In the genomic region with DNA sequence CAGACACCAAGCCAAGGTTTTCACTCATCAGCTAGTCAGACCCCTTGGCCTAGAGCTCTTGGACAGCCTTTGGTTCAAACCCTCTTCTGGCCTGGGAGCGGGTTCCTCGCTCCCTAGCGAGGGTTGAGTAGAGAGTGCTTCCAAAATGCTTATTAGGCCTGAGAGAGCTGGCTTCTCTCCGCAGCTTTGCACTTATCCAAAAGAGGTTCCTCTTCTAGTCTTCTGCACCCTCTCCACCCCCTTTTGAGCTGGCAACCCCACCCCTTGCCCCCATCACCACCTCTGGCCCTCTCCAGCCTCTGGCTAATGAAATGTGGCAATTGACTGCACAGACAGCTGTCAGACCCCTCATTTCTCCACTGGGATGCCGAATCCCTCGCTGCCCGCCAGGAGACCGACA, we compare ENCODE assay signal across 9 mouse cellular contexts. TPM values are rescaled to one million over a fixed set of nuclear protein-coding genes. Genes with fewer than 3 reads are reported as not detected.
DNase-seq lines count a peak whose midpoint lies in the region; ATAC-seq lines count a peak whose summit lies in the region.
"Had no signal": no experiment of that assay in that cellular context is flagged by ENCODE, and none has a peak within 500 bp of the region (broad histone marks: within the 10 kb centered on the region; RNA-seq: fewer than 3 reads in every experiment).

A gene (plus strand): TSS at position 301 of the 400 bp plus-strand sequence.

- no peaks in the 10 kb centered on the region for H3K9me3 ChIP-seq in heart, embryonic 16.5 days (replicated peaks; ENCODE audit: control insufficient read depth, low read length)
- H3K9me3 ChIP-seq in hindbrain, embryonic 15.5 days: no peaks in the 10 kb centered on the region
- H3K9me3 ChIP-seq in midbrain, embryonic 14.5 days (ENCODE audit: control insufficient read depth, low read length): no peaks in the 10 kb centered on the region

- no peaks in the 10 kb centered on the region for H3K36me3 ChIP-seq in heart, embryonic 16.5 days (ENCODE audit: control insufficient read depth, insufficient read depth)
- H3K36me3 ChIP-seq in hindbrain, embryonic 15.5 days: no peaks in the 10 kb centered on the region
- H3K36me3 ChIP-seq in midbrain, embryonic 14.5 days (ENCODE audit: control insufficient read depth, insufficient read depth, low read length): no peaks in the 10 kb centered on the region

- peak within 1 kb of the TSS; percentile 35 for H3K9ac ChIP-seq in heart, embryonic 16.5 days (ENCODE audit: low read length)
- peak within 1 kb of the TSS; percentile 53 for H3K9ac ChIP-seq in hindbrain, embryonic 15.5 days
- peak within 1 kb of the TSS; percentile 62 for H3K9ac ChIP-seq in midbrain, embryonic 14.5 days (replicated peaks; ENCODE audit: low read length)

- 55% methylated on average over 8 of the region's 8 CpGs for WGBS in heart, embryonic 16.5 days
- WGBS in hindbrain, embryonic 15.5 days: 31% methylated on average over 8 of the region's 8 CpGs
- 22% methylated on average over 8 of the region's 8 CpGs for WGBS in midbrain, embryonic 14.5 days

- peak within 1 kb of the TSS; percentile 75 for H3K4me2 ChIP-seq in heart, embryonic 16.5 days (ENCODE audit: low read depth, low read length)
- H3K4me2 ChIP-seq in hindbrain, embryonic 15.5 days: peak within 1 kb of the TSS; percentile 93
- H3K4me2 ChIP-seq in midbrain, embryonic 14.5 days (ENCODE audit: low read length): peak within 1 kb of the TSS; percentile 81

- H3K27me3 ChIP-seq in heart, embryonic 16.5 days (ENCODE audit: control insufficient read depth, insufficient read depth, low read length): peaks cover 90% of the 10 kb centered on the region
- H3K27me3 ChIP-seq in hindbrain, embryonic 15.5 days: peaks cover 45% of the 10 kb centered on the region
- peaks cover 41% of the 10 kb centered on the region for H3K27me3 ChIP-seq in midbrain, embryonic 14.5 days (ENCODE audit: control insufficient read depth, insufficient read depth, low read length)
- H3K27me3 ChIP-seq: Patski had no signal

- no peak for ATAC-seq in heart, embryonic 16.5 days (replicated peaks; ENCODE audit: extremely low read depth, insufficient read depth, low FRiP score)
- ATAC-seq in hindbrain, embryonic 15.5 days (ENCODE audit: low FRiP score, low read depth): no peak
- no peak for ATAC-seq in midbrain, embryonic 14.5 days (ENCODE audit: low FRiP score, low TSS enrichment)
- ATAC-seq: Patski had no signal

- intact Hi-C loops in heart, postnatal 14 days (cut with DNase I): no loop called here

- DNase-seq in heart, postnatal 14 days: no peak
- DNase-seq in midbrain, embryonic 14.5 days: no peak
- no peak for DNase-seq in cerebellum, postnatal 14 days
- DNase-seq in adrenal gland, adult 2 months: no peak
- no peak for DNase-seq in urinary bladder, adult 2 months (ENCODE audit: low spot score)

- H3K4me1 ChIP-seq in heart, embryonic 16.5 days (ENCODE audit: control insufficient read depth, insufficient read depth, low read length): peaks cover 22% of the 10 kb centered on the region
- H3K4me1 ChIP-seq in brown adipose tissue, adult 24 weeks (ENCODE audit: control insufficient read depth, insufficient read depth, insufficient read length, low read length): peaks cover 6% of the 10 kb centered on the region
- peaks cover 49% of the 10 kb centered on the region for H3K4me1 ChIP-seq in hindbrain, embryonic 15.5 days (replicated peaks)
- peaks cover 49% of the 10 kb centered on the region for H3K4me1 ChIP-seq in midbrain, embryonic 14.5 days (ENCODE audit: control insufficient read depth, insufficient read depth, low read length)

- H3K27ac ChIP-seq in heart, embryonic 16.5 days (ENCODE audit: low read length): no peak within 1 kb of the TSS
- H3K27ac ChIP-seq in brown adipose tissue, adult 24 weeks (replicated peaks; ENCODE audit: low read depth, low read length): no peak within 1 kb of the TSS
- peak within 1 kb of the TSS; percentile 23 for H3K27ac ChIP-seq in hindbrain, embryonic 15.5 days (replicated peaks)
- H3K27ac ChIP-seq in midbrain, embryonic 14.5 days (replicated peaks; ENCODE audit: low read depth, low read length): peak within 1 kb of the TSS; percentile 77

- peak within 1 kb of the TSS; percentile 49 for H3K4me3 ChIP-seq in heart, embryonic 16.5 days (ENCODE audit: low read length)
- peak within 1 kb of the TSS; percentile 52 for H3K4me3 ChIP-seq in brown adipose tissue, adult 24 weeks (ENCODE audit: insufficient read depth, low read depth, low read length)
- peak within 1 kb of the TSS; percentile 51 for H3K4me3 ChIP-seq in hindbrain, embryonic 15.5 days
- peak within 1 kb of the TSS; percentile 40 for H3K4me3 ChIP-seq in midbrain, embryonic 14.5 days (replicated peaks; ENCODE audit: low read depth, low read length)

RNA-seq across cellular contexts. Expression of the gene that starts here (rescaled TPM):
- polyA plus RNA-seq in heart, embryonic 16.5 days (2015; fragmentation: Nextera tagmentation; extraction: Ambion mirVana): 0.43 and 0.52 TPM in 2 replicates
- total RNA-seq in heart, postnatal 14 days (2021): under 1 TPM; 0.27 to 0.45 TPM
- polyA plus RNA-seq in brown adipose tissue, adult 24 weeks (2012; ENCODE audit: insufficient read depth, insufficient read length, missing spikeins): 6.8 and 9.6 TPM in 2 replicates
- polyA plus RNA-seq in hindbrain, embryonic 15.5 days (2015; fragmentation: Nextera tagmentation; extraction: Ambion mirVana): 1.1 and 1.3 TPM in 2 replicates
- 0.71 and 1.6 TPM in 2 replicates for polyA plus RNA-seq in midbrain, embryonic 14.5 days (2014; fragmentation: Nextera tagmentation; extraction: Ambion mirVana)
- total RNA-seq in adrenal gland, adult 2 months (2021): 1 to 10 TPM; 3.2 to 4.4 TPM
- polyA plus RNA-seq in adrenal gland, adult 2 months (2012; rRNA removed): 0.29 and 0.31 TPM in 2 replicates
- polyA plus RNA-seq in urinary bladder, adult 2 months (2012; rRNA removed): 0.10 TPM in 1 of 2 replicates, not detected in the other

Comparison
In these comparisons a context has a peak if more than half of its experiments do, and no peak if none do; other contexts are left out.
1. H3K27ac ChIP-seq: peak in hindbrain, embryonic 15.5 days (single experiment) and midbrain, embryonic 14.5 days (single experiment); none in heart, embryonic 16.5 days (single experiment) and brown adipose tissue, adult 24 weeks (single experiment).
2. Peak in every context shown above with its lines, with median percentiles within 50 percentile points of each other: H3K4me2 ChIP-seq, H3K4me3 ChIP-seq and H3K9ac ChIP-seq.